Mouse (Mus musculus) common myeloid progenitor, adult 5-6 weeks (primary cell): Measurements from ENCODE around the gene Mrpl16. TPM values are rescaled to one million over a fixed set of nuclear protein-coding genes. Genes with fewer than 3 reads are reported as not detected.

ENCODE experiments used
- ATAC-seq: replicated peaks from 2 replicates; pipeline ENCODE4 v1.8.0; 2016; ENCODE audit warnings: low read depth, mild to moderate bottlenecking, moderate TSS enrichment, inconsistent platforms; ENCODE audit not compliant: poor library complexity, severe bottlenecking
- total RNA-seq: library from RNA; stranded (forward); fragments of 200-1000, 187-1606 nt; gene quantifications from 2 replicates; pipeline ENCODE4 v1.2.3, GENCODE M21; 2017

Mrpl16 gene
- total RNA-seq, result 89.0 and 118 TPM in 2 replicates

- peak; percentile 76 for ATAC-seq
Observed at GRCm38 (mm10) chr19:11770205-11770892, at the start of gene Mrpl16. Gene Mrpl16, plus strand, starts transcription at chr19:11770391.

GRCm38 (mm10) chr19:11723870-11724269 lies 46.3 kb upstream of the Mrpl16 start:
- ATAC-seq, result no peak

- no peak for ATAC-seq
Observed at GRCm38 (mm10) chr19:11724275-11724674, 45.9 kb upstream of the Mrpl16 start.

- ATAC-seq, result peak; percentile 56; the same call in 1 of the 2 replicates
Observed at GRCm38 (mm10) chr19:11725915-11726314, 44.3 kb upstream of the Mrpl16 start.

- peak; percentile 36; the same call in 1 of the 2 replicates for ATAC-seq
Observed at GRCm38 (mm10) chr19:11727304-11727703, 42.9 kb upstream of the Mrpl16 start.

- ATAC-seq, result no peak
Observed at GRCm38 (mm10) chr19:11730278-11730677, 39.9 kb upstream of the Mrpl16 start.

GRCm38 (mm10) chr19:11736455-11736854 lies 33.7 kb upstream of the Mrpl16 start:
- no peak for ATAC-seq

GRCm38 (mm10) chr19:11745680-11746079 lies 24.5 kb upstream of the Mrpl16 start:
- ATAC-seq, result 0 out of 2 replicates have a peak, but pooled peaks have one; percentile 22

GRCm38 (mm10) chr19:11747298-11747697 lies 22.9 kb upstream of the Mrpl16 start, which contains the start of gene Gif:
Gene Gif, plus strand, starts transcription at chr19:11747554.
- ATAC-seq, result no peak

- peak; percentile 62 for ATAC-seq
Observed at GRCm38 (mm10) chr19:11765059-11765458, 5.1 kb upstream of the Mrpl16 start.

GRCm38 (mm10) chr19:11766413-11766812 lies 3.8 kb upstream of the Mrpl16 start:
- ATAC-seq, result peak; percentile 35

GRCm38 (mm10) chr19:11768163-11768562 lies 2.0 kb upstream of the Mrpl16 start:
- peak; percentile 57; the same call in 1 of the 2 replicates for ATAC-seq

GRCm38 (mm10) chr19:11769257-11769920 lies 802 bp upstream of the Mrpl16 start:
- ATAC-seq, result no peak

GRCm38 (mm10) chr19:11777191-11777865 lies 7.1 kb downstream of the Mrpl16 start:
- ATAC-seq, result peak; percentile 81; the same call in 1 of the 2 replicates

GRCm38 (mm10) chr19:11785409-11786154 lies 15.4 kb downstream of the Mrpl16 start:
- no peak for ATAC-seq

- no peak for ATAC-seq
Observed at GRCm38 (mm10) chr19:11787826-11788225, 17.6 kb downstream of the Mrpl16 start.

GRCm38 (mm10) chr19:11788876-11789275 lies 18.7 kb downstream of the Mrpl16 start:
- ATAC-seq, result no peak

- ATAC-seq, result no peak
Observed at GRCm38 (mm10) chr19:11791825-11792224, 21.6 kb downstream of the Mrpl16 start.

- ATAC-seq, result peak; percentile 72
Observed at GRCm38 (mm10) chr19:11793741-11794359, 23.7 kb downstream of the Mrpl16 start.

GRCm38 (mm10) chr19:11794447-11794846 lies 24.3 kb downstream of the Mrpl16 start:
- ATAC-seq, result no peak
